Mouse (Mus musculus) C2C12 (cell line): ENCODE data around the gene Clybl.

Source experiments
- MAX ChIP-seq: IDR thresholded peaks from one replicate; pipeline ENCODE4 v1.6.1; 2011; ENCODE audit warnings: mild to moderate bottlenecking, control low read depth
- MYOG ChIP-seq: IDR thresholded peaks from one replicate; pipeline ENCODE4 v1.6.1; 2011; ENCODE audit not compliant: control insufficient read depth, insufficient read length; ENCODE audit errors: extremely low read depth

GRCm38 (mm10) chr14:122189901-122190300 is 8.4 kb downstream of the Clybl start:
- no peak for TF ChIP-seq MAX
- TF ChIP-seq MYOG, result no peak
